Mouse (Mus musculus): ENCODE results near the gene Auts2.

Gene Auts2

GRCm38 (mm10) chr5:132072356-132072755, 470.8 kb downstream of the Auts2 start:
- no peak for DNase-seq

- no peak for DNase-seq
Observed at GRCm38 (mm10) chr5:132067750-132068739, 475.1 kb downstream of the Auts2 start.

- DNase-seq: no peak
Observed at GRCm38 (mm10) chr5:132060116-132060515, 483.0 kb downstream of the Auts2 start.

DNA sequence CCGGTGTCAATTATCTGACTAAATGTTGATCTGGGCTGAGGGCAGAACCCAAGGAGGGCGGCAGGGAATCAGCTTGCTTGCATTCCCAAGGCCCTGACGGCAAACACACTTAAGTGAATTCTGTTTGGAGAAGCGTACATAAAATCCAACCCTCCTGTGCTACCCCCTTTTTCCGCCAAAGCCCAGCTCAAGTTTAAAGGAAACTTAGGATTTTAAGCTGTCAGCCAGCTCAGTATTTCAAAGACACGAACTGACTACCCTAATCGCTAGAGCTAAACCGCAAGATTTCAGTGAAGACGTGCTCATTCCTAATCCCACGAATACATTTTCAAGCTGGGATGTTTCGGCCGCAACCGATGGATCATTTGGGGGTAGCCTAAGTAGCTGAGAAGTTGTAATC, 490.5 kb downstream of the Auts2 start:
- DNase-seq: no peak

DNA sequence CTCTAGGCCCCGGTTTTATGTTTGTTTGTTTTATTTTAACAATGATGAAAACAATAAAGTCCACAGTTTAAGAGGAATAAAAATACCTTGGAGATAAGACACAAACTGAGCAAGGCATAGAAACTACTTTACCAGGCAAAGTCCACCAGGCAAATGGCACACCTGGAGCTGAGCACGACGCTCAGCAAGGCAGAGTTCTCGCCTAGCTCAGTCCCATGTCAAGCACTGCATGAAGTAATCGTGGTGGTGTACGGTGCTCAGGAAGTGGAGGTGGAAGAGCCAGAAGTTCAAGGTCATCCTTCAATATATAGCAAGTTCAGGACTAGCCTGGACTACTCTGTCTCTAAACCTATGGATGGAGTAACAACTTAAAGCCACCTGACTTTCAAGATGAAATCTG, 503.6 kb downstream of the Auts2 start:
- DNase-seq: no peak

DNA sequence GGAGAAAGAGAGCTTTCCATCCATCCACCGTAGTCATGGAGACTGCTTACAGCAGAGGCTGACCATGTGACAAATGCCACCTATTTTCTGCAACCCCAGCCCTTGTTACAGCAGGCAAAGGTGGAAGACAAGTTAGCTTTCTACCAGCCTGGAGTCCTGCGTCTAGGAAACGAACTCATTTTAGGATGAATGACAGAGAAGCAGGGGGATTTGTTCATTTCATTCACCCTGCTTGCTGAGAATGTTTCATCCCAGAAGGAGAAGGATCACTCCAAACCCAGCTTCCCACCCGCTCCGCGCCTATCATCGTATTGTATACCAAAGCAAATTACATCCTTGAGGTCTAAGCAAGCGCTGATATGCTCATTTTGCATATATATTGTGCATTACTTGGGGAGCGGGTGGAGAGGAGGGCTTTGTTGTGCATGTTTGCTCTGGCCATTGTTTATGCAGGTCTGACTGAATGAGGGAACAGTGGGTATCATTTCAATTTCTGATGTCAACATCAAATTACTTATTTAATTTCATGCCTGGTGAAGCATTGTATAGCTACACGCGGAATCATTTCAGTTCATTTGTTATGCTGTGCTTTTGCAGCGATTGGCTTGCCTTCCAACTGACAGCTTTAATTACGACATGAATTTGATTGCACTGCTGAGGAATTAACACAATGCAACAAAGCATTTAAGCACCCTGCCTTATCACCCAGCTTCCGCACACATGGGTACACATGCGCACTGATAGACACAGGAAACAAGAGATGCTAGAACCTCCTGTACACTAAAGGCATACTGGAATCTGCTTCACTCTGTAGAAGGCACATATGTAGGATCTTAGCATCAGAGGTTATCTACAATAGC, 509.4 kb downstream of the Auts2 start:
- DNase-seq: no peak

DNA sequence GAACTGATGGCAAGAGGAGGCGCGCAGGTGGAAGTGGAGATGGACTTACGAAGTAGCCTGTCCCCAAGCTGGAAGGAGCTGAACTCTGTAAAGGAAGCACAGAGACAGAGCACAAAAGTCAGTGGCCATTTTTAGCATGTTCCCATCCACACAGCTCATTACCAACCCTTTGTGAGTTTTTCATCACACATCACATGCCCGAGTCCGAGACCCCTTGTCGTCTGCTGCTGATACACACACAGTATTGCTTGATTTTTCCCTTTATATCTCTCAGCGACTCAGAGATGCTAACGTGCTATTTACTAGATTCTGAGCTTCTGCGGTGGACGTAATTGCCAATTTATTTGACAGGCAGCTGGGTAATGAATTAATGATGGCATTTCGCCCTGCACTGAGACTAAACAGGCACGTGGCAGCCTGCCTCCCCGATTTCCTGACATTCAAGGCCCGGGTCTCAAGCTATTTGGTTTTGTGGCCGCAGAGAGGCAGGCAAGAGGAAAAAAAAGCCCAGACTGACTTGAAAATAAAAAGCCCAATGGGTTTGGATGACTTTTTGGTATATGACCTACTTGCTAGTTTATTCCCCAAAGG, 512.1 kb downstream of the Auts2 start:
- DNase-seq: no peak

DNA sequence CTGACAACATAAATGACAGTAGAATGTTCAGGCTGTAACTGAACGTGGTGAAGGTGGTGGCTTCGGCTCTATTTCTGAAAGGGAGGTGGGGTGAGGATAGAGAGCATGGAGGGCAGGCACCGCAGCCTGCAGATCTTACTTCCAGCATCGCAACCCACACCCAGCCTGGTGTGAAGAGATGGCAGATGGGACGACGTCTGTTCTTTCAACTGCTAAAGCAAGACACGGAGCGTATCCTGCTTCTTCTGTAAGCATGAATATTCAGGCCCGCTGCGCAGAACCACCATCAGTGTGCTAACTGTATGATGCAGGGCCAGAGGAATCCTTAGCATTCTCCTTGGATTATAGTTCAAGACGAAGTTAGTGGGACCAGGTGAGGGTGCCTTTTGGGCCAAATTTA, 513.5 kb downstream of the Auts2 start:
- no peak for DNase-seq

DNA sequence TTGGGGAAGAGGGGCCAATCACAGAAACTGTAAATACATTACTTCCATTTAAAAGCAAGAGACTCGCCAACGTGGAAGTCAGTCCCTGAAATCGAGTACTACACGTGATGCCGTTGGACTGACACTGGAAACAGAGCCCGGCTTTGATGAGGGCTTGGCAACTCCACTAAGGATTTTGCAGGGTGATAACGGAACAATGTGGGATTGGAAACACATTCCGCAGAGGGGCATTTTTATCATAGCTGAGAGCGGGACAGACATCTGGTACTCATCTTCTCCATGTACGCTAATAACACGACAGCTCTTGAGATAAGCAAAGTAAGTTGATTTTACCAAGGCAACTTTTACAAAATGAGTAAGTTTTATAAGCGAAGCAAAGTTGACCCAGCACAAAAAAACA, 514.1 kb downstream of the Auts2 start:
- no peak for DNase-seq

DNA sequence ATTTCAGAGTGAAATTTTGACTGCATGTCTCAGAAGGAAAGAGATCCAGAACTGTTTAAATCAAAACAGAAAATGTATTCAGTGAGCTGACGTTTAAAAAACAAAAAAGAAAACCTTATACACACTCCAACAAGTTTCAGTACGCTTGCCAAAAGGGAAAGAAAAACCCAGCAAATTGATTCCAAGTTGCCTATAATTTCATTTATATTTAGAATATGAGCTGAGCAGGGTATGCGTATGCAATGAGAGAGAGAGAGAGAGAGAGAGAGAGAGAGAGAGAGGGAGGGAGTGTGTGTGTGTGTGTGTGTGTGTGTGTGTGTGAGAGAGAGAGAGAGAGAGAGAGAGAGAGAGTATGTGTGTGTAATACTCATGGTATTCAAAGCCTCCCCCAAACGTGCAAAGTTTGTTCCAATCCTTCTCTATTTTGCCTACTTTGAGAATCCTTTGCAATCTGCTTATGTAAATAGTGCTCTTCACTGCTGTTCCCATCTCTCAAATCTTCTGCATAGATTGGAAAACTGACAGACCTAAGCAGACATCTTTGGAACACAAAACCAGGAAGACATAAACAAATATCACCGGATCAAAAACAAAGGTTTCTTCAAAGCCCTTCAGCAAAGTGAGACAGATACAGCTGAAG, 515.2 kb downstream of the Auts2 start:
- DNase-seq: no peak

DNA sequence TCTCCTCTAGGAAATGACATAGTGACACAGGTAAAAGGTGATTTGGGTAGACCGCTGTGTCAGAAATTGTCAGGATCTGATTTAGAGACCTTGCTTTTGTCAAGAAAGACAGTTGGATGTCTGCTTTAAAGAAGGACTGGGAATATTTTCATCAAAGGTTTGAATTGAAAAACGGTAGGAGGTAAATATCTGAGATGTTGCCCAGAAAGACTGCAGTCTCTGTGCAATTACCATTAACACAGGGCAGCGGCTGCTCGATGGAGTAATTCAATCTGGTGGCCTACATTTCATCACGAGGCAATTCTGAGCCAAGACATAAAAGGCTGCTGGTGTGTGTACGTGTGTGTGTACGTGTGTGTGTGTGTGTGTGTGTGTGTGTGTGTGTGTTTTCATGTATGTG, 529.8 kb downstream of the Auts2 start:
- DNase-seq: no peak

DNA sequence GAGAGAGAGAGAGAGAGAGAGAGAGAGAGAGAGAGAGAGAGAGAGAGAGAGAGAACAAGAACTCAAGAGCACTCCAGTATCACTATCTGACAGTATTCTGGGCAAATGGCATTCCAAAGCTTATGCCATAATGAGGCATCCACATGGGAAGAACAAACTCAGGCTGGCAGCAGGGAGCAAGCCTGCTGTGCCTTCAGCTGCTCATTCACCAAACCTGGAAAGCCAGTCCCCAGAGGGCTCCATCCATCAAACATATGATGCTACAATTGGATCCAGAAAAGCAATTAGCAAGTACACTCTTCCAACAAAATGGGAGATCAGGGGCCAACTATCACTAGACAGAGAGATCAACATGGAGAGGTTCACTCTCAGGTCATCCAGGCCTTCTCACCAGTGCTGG, 531.3 kb downstream of the Auts2 start:
- no peak for DNase-seq

DNA sequence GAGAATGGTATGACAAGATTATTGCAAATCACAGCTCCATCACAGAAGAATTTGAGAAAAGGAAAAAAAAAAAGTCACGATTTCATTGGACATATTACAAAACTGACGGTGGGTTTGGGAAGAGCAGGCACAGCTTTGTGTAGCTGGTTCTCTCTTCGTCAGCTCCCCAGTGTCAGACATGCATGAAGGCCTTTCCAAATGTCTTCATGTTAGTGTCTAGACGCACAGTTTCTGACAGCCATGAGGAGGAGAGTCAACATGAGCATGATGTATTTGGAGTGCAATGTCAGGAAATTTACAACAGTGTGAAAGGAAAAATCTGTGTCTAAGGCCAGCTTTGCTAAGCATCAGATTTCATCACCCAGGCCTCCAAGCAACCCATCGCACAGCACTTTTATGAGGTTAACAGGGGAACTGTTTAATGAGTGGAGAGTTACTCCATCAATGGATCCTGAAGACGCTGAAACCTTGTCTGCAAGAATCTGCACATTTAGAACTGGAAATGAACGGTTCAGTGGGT, 534.4 kb downstream of the Auts2 start:
- no peak for DNase-seq

DNA sequence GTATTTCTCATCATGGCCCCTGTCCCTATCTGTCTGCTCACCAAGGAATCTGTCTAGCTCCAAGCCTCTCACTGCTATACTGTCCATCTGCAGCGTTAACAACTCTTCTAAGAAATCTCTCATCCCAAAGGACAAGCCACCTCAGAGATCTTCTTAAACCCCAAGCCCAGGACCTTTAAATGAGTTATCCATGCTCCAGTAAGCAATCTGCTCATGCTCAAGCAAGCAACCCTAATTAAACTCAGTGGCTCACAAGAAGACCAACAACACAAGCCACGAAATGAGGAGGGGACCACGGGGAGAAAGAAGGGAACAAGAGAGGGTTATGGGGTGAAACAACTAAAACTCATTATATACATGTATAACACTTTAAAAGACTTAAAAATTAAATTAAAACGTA, 535.2 kb downstream of the Auts2 start:
- no peak for DNase-seq

DNA sequence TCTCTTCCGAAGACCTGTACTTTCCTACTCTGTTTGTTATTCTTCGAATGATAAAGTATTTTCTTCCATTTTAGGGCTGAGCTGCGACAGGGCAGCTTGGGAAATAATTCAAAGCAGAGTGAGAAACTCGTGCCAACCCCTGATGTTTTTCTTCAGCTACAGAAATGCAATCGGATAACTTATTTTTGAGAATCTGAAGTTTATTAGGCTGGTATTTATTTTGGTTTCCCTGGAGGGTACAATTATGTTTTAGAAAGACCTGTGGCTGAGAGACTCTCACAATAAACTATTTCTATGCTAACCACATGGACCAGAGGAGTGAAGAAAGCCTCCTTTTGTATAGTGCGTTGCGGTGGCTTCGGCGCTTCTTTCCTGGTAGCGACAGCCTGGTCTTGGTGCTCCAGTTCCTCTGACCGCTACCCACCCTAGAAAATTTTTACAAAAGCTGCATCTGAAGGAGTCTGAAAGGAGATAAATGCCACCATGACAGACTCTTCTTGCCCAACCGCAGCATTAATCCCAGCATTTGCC, 550.4 kb downstream of the Auts2 start:
- DNase-seq: no peak

DNA sequence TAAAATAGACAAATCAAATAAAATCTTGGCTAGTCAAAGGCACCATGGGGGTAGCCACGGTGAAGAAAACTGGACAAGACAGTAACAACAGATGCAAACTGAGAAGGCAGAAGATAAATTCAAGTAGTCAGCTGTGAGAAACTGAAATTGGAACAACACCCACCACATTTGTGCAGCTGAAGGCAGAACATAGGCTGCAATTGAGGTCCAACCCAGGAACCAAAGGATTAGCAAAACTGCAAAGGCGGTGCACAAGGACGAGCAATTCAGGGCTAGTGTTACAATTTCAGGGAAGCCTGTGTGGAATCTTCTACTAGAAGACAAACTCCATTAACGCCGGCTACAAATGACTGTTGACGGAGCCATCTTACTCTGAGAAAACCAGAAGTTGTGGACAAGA, 550.9 kb downstream of the Auts2 start:
- no peak for DNase-seq

- DNase-seq: no peak
Observed at GRCm38 (mm10) chr5:131990532-131990931, 552.6 kb downstream of the Auts2 start.

- no peak for DNase-seq
Observed at GRCm38 (mm10) chr5:131981451-131981850, 561.7 kb downstream of the Auts2 start.

DNA sequence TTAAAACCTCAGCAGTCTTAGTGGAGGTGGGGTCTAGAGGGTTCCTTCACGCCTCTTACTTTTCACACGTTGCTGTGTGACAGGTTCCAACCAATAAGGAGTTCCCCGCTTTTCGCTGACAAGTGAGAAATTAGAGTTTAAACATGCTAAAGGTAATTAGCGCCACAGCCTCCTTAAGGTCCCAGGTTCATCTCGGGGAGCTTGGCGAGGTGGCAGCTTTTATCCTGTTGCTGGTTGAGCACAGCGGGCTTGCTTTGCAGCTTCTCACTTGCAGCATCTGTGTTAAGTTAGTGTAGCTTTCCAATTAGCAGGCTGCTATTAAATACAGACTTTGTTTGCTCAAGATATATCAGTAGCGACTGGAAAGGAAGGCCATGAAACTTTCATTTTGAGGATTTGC, 564.2 kb downstream of the Auts2 start:
- DNase-seq: no peak

- no peak for DNase-seq
Observed at GRCm38 (mm10) chr5:131977497-131977896, 565.6 kb downstream of the Auts2 start.

DNA sequence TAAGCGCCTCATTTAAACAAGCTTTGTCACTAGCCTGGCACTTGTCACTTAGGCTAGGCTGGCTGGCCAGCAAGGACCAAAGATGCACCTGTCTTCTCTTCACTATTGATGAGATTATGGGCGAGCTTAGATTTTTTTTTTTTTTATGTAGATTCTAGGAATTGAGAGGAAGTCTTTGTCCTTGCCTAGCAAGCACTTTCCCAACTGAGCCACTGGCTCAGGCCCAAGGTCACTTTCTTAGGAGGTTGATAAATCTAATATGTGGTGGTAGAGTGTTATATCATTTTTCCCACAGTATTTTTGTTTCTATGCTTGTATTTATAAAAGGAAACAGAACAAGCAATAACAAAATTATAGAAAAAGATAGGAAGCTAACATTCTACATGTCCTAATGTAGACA, 571.2 kb downstream of the Auts2 start:
- DNase-seq: no peak

DNA sequence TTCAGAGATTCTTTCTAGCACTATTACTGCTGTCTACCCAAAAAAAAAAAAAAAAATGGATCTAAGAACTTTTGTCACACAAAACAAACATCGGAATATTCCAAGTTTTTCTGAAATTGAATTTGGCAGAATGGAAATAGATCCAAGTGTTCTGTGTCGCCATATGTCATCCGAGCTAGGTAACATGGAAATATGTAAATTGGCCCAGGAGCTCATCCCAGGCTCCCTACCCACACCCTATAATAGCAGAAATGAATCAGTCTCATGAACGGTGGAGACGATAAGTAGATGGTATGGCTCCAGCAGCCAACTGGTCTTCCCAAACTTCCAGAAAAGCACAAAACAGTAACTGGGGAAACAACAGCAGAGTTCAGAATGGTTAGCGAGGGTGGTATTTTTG, 577.6 kb downstream of the Auts2 start:
- DNase-seq: no peak
